Mouse (Mus musculus): ENCODE measurements around the gene Pitpna. TPM values are rescaled to one million over a fixed set of nuclear protein-coding genes. Genes with fewer than 3 reads are reported as not detected.
"Not testable (repeated sequence)": the region's sequence is repeated elsewhere in the genome, so short reads cannot be mapped to it uniquely, and the experiment has no call there.

Pitpna gene
- polyA plus RNA-seq, 1 experiment from 2014 or later = 92.3 TPM

DNA sequence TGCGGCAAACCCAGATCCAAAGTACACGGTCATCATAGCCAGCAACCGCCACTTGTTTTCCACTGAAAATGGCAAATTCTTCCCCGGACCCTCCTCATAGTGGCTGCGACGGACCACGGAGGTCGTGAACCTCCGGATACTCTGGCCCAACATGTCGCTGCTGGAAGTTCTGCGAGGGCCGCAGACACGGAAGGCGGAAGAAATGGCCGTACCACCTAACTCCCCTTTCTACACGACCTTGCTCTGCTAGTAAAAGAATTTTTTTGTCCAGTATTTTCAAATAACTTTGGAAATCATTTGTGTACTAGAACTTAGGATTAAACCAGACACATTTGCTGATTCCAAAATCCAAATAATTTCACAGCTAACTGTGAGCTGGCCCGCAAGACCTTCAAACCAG is 11.9 kb downstream of the Pitpna start:
- H3K4me3 ChIP-seq (replicated peaks); H3K27ac ChIP-seq; H3K4me2 ChIP-seq (replicated peaks); H3K9ac ChIP-seq; H3K9me3 ChIP-seq; H3K27me3 ChIP-seq (replicated peaks); ATAC-seq; H3K4me1 ChIP-seq (replicated peaks): not testable (repeated sequence)
- H3K36me3 ChIP-seq = peaks cover 33% of the 10 kb centered on the region; the same call in 1 of the 2 replicates
- 89% methylated on average over 17 of the region's 17 CpGs for WGBS

- H3K36me3 ChIP-seq = peaks cover 32% of the 10 kb centered on the region; the same call in 1 of the 2 replicates
- no peak overlapping the region for H3K4me3 ChIP-seq (replicated peaks)
- H3K4me2 ChIP-seq (replicated peaks) = no peak overlapping the region
- H3K4me1 ChIP-seq (replicated peaks) = peaks cover 7% of the 10 kb centered on the region; the same call in 1 of the 2 replicates
- no peaks in the 10 kb centered on the region for H3K27me3 ChIP-seq (replicated peaks)
- H3K27ac ChIP-seq = 0 out of 2 replicates have a peak overlapping the region, but pooled peaks have one; percentile 48
- no peaks in the 10 kb centered on the region for H3K9me3 ChIP-seq
- ATAC-seq = peak; percentile 79
- WGBS = 76% methylated on average over 5 of the region's 5 CpGs
- H3K9ac ChIP-seq = no peak overlapping the region
Measured at GRCm38 (mm10) chr11:75604826-75605225, 16.9 kb downstream of the Pitpna start.

DNA sequence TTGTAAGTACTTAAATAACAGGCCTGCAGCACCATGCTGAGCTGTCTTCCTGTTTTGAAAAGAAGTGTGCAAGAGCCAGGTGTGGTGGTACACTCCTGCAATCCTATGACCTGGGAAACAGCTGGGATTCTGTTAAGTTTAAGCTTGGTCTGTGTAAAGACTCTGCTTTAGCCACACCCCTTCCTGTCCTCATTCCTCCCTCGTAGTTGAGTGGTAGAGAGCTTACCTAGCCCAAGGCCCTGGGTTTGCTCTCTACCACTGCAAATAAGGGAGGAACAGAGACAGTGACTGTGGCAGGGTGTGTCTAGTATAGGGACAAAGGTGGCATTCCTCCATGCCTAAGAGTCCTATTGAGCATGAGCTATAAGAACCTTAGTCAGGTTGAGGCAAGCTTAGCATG is 17.4 kb downstream of the Pitpna start:
- no peaks in the 10 kb centered on the region for H3K27me3 ChIP-seq (replicated peaks)
- 22% methylated on average over 1 of the region's 1 CpGs for WGBS
- H3K4me3 ChIP-seq (replicated peaks) = no peak overlapping the region
- no peak overlapping the region; the same call in 1 of the 2 replicates for H3K4me2 ChIP-seq (replicated peaks)
- H3K4me1 ChIP-seq (replicated peaks) = peaks cover 7% of the 10 kb centered on the region; the same call in 1 of the 2 replicates
- no peaks in the 10 kb centered on the region for H3K9me3 ChIP-seq
- H3K27ac ChIP-seq = peak overlapping the region; percentile 48
- peak; percentile 90 for ATAC-seq
- no peak overlapping the region for H3K9ac ChIP-seq
- peaks cover 33% of the 10 kb centered on the region for H3K36me3 ChIP-seq

DNA sequence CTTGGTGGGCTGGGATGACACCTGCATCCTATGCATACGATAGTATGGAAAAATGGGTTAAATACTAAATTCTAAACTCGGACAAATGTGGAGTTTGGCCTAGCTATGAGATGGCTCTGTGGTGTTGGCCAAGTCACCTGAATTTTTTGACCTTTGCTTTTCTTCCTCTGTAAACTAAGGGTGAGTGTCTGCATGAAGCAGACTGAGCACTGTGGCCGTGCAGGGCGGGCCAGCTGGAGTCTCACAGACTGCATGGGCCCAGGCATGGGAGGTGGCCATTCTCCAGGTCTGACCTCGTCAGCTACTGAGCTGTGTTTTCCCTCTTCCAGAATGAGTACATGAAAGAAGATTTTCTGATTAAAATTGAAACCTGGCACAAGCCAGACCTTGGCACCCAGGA is 20.9 kb downstream of the Pitpna start:
- peaks cover 22% of the 10 kb centered on the region for H3K36me3 ChIP-seq
- WGBS = 92% methylated on average over 5 of the region's 5 CpGs

GRCm38 (mm10) chr11:75610021-75610420 is 22.1 kb downstream of the Pitpna start:
- H3K4me1 ChIP-seq (replicated peaks) = peaks cover 7% of the 10 kb centered on the region; the same call in 1 of the 2 replicates
- H3K4me3 ChIP-seq (replicated peaks) = no peak overlapping the region
- no peaks in the 10 kb centered on the region for H3K9me3 ChIP-seq
- H3K27ac ChIP-seq = no peak overlapping the region
- no peak overlapping the region for H3K9ac ChIP-seq
- no peak overlapping the region for H3K4me2 ChIP-seq (replicated peaks)
- no peak for ATAC-seq
- H3K36me3 ChIP-seq = peaks cover 26% of the 10 kb centered on the region
- H3K27me3 ChIP-seq (replicated peaks) = no peaks in the 10 kb centered on the region
- WGBS = 84% methylated on average over 2 of the region's 2 CpGs

More for the DNA sequence above, 20.9 kb downstream of the Pitpna start:
- Histone ChIP-seq H3K4me3 (replicated peaks) (no peak overlapping the region), H3K27me3 (replicated peaks) (no peaks in the 10 kb centered on the region), H3K4me2 (replicated peaks) (no peak overlapping the region), H3K9me3 (no peaks in the 10 kb centered on the region), H3K4me1 (replicated peaks) (peaks cover 7% of the 10 kb centered on the region; the same call in 1 of the 2 replicates), H3K27ac (no peak overlapping the region), H3K9ac (no peak overlapping the region)
- no peak for ATAC-seq

DNA sequence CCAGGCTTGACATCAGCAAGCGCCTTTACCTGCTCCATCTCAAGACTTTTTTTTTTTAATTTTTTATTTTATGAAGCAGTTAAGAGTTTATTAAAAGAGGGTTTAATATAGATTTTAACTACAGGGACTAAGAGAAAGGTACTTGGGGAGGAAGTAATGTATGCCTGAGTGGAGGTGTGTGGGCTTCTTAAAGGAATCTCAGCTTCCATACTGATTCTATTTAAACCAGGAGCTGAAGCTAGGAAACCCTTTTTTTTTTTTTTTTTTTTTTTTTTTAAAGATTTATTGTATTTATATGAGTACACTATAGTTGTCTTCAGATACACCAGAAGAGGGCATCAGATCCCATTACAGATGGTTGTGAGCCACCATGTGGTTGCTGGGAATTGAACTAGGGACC is 26.9 kb downstream of the Pitpna start:
- Histone ChIP-seq H3K9ac (no peak overlapping the region), H3K4me2 (replicated peaks) (no peak overlapping the region), H3K36me3 (peaks cover 40% of the 10 kb centered on the region), H3K27me3 (replicated peaks) (no peaks in the 10 kb centered on the region), H3K27ac (no peak overlapping the region), H3K4me1 (replicated peaks) (no peaks in the 10 kb centered on the region), H3K4me3 (replicated peaks) (no peak overlapping the region), H3K9me3 (no peaks in the 10 kb centered on the region)
- ATAC-seq = no peak
- WGBS = 97% methylated on average over 1 of the region's 1 CpGs

DNA sequence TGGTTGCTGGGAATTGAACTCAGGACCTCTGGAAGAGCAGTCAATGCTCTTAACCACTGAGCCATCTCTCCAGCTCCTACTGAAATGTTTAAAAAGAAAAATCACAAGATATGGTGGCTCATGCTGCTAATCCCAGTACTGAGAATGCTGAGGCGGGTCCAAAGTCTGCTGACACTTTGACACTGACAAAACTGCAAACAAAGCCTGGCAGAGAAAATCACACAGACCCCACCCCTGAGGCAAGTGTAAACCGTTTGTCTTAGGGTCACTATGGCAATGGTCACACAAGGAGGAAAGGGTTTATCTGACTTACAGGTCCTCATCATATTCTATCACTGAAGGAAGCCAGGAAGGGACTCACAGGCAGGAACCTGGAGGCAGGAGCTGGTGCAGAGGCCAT is 27.7 kb downstream of the Pitpna start:
- ATAC-seq = no peak
- Histone ChIP-seq H3K4me2 (replicated peaks) (no peak overlapping the region), H3K27me3 (replicated peaks) (no peaks in the 10 kb centered on the region), H3K36me3 (peaks cover 43% of the 10 kb centered on the region), H3K9me3 (no peaks in the 10 kb centered on the region), H3K27ac (no peak overlapping the region), H3K9ac (no peak overlapping the region), H3K4me1 (replicated peaks) (no peaks in the 10 kb centered on the region; the same call in 1 of the 2 replicates), H3K4me3 (replicated peaks) (no peak overlapping the region)
- 69% methylated on average over 2 of the region's 2 CpGs for whole genome bisulfite sequencing

DNA sequence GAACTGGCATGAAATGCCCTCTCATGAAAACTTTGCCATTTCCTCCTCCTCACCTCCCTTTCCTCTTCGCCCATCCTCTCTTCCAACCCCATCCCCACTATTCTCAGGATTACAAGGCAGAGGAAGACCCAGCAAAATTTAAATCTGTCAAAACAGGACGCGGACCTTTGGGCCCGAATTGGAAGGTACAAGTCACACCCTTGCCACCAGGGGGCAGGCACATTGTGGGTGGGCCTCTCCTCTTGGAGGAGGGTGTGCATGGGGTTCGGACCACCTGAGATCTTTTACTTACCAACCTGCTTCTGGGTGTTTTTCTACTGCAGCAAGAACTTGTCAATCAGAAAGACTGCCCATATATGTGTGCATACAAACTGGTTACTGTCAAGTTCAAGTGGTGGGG is 31.2 kb downstream of the Pitpna start:
- no peak for ATAC-seq
- no peak overlapping the region for H3K4me2 ChIP-seq (replicated peaks)
- H3K4me3 ChIP-seq (replicated peaks) = no peak overlapping the region
- peaks cover 44% of the 10 kb centered on the region for H3K36me3 ChIP-seq
- no peaks in the 10 kb centered on the region; the same call in 1 of the 2 replicates for H3K4me1 ChIP-seq (replicated peaks)
- H3K27me3 ChIP-seq (replicated peaks) = no peaks in the 10 kb centered on the region
- H3K9ac ChIP-seq = no peak overlapping the region
- 85% methylated on average over 5 of the region's 5 CpGs for WGBS
- no peaks in the 10 kb centered on the region for H3K9me3 ChIP-seq
- H3K27ac ChIP-seq = no peak overlapping the region

DNA sequence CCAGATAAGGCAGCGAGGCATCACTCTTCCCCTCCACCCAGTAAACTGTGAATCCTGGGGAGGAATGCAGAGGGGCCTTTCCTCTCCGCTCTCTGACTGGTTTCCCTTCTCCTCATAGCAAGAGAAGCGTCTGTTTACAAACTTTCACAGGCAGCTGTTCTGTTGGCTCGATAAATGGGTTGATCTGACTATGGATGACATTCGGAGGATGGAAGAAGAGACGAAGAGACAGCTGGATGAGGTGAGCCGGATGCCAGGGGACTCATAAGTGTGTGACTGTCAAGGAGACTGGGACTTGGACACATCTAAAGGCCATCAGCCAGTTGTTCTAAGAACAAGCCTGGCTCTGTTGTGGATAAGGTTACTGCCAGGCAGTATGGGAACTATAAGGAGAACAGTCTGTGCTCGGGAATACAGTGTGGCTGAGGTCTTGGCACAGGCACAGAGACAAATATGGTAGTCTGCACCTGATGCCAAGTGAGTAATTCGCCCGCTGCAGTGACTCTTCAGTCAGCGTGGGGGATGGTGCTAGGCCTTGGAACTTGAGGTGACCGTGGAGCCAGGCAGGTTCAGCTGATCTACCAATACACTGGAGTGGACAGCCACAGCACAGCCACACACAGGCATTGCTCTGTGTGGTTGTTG is 32.4 kb downstream of the Pitpna start:
- no peak for ATAC-seq
- H3K9me3 ChIP-seq = no peaks in the 10 kb centered on the region
- no peak overlapping the region for H3K4me2 ChIP-seq (replicated peaks)
- WGBS = 73% methylated on average over 12 of the region's 12 CpGs
- H3K36me3 ChIP-seq = peaks cover 41% of the 10 kb centered on the region
- no peaks in the 10 kb centered on the region; the same call in 1 of the 2 replicates for H3K4me1 ChIP-seq (replicated peaks)
- H3K27me3 ChIP-seq (replicated peaks) = no peaks in the 10 kb centered on the region
- H3K9ac ChIP-seq = no peak overlapping the region
- no peak overlapping the region for H3K27ac ChIP-seq
- H3K4me3 ChIP-seq (replicated peaks) = no peak overlapping the region

- H3K9me3 ChIP-seq = no peaks in the 10 kb centered on the region
- peaks cover 41% of the 10 kb centered on the region for H3K36me3 ChIP-seq
- no peaks in the 10 kb centered on the region for H3K27me3 ChIP-seq (replicated peaks)
- peak overlapping the region; percentile 60 for H3K27ac ChIP-seq
- H3K9ac ChIP-seq = no peak overlapping the region
- WGBS = 89% methylated on average over 2 of the region's 2 CpGs
- no peaks in the 10 kb centered on the region; the same call in 1 of the 2 replicates for H3K4me1 ChIP-seq (replicated peaks)
- H3K4me2 ChIP-seq (replicated peaks) = no peak overlapping the region
- no peak for ATAC-seq
- no peak overlapping the region for H3K4me3 ChIP-seq (replicated peaks)
Measured at GRCm38 (mm10) chr11:75621426-75621825, 33.5 kb downstream of the Pitpna start.

DNA sequence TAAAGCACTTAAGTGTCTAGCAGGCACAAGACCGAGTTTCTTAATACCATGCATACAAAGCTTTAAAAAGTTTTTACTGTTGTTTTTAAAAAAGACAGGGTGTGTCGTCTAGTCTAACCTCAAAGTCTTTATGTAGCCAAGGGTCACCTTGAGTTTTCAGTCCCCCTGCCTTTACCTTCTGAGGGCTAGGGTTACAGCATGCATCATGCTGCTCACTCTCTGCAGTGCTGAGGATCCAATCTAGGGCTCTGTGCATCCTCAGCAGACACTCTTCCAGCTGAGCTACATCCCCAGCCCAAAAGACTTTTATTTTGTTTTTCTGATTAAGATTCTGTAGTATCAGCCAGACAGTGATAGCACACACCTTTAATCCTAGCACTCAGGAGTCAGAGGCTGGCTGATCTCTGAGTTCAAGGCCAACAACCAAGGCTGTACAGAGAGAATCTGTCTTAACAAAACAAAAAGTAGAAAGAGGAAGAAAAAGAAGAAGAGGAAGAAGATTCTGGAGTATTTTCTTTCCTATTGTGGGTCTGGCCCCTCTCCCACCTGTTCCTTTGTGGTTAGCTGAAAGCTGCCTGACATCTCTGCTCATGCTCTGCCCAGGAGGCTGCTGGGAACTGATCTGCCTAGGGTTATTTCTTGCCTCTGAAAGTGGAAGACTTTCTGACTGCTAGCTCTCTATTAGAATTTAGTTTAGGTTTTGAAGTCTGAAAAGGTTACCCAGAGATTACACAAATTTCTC is 34.9 kb downstream of the Pitpna start:
- no peaks in the 10 kb centered on the region for H3K9me3 ChIP-seq
- H3K4me2 ChIP-seq (replicated peaks) = no peak overlapping the region
- H3K36me3 ChIP-seq = peaks cover 40% of the 10 kb centered on the region
- no peaks in the 10 kb centered on the region for H3K27me3 ChIP-seq (replicated peaks)
- H3K4me3 ChIP-seq (replicated peaks) = no peak overlapping the region
- no peak overlapping the region for H3K9ac ChIP-seq
- ATAC-seq = no peak
- H3K27ac ChIP-seq = no peak overlapping the region
- H3K4me1 ChIP-seq (replicated peaks) = no peaks in the 10 kb centered on the region; the same call in 1 of the 2 replicates
- 84% methylated on average over 2 of the region's 2 CpGs for WGBS

- no peak for ATAC-seq
- Histone ChIP-seq H3K27ac (no peak overlapping the region), H3K9ac (no peak overlapping the region), H3K4me1 (replicated peaks) (no peaks in the 10 kb centered on the region; the same call in 1 of the 2 replicates), H3K4me3 (replicated peaks) (no peak overlapping the region), H3K4me2 (replicated peaks) (no peak overlapping the region), H3K27me3 (replicated peaks) (no peaks in the 10 kb centered on the region), H3K36me3 (peaks cover 43% of the 10 kb centered on the region), H3K9me3 (no peaks in the 10 kb centered on the region)
- WGBS = 77% methylated on average over 2 of the region's 2 CpGs
Measured at GRCm38 (mm10) chr11:75624102-75624554, 36.2 kb downstream of the Pitpna start.

All from intestine, embryonic 15.5 days (tissue).